Mouse (Mus musculus): ENCODE measurements at regions not wholly inside any gene's neighbourhood (a gene's known extent, or its start where the extent isn't known, plus 50 kb on each side); places are given as distances from the start of the nearest gene placed in this dataset.

GRCm38 (mm10) chr8:10721146-10721862 lies 287.0 kb downstream of the Irs2 start:
- TF ChIP-seq CTCF (IDR thresholded peaks at IDR 0.05; ENCODE audit: low read depth, low read length) (no peak), EP300 (IDR thresholded peaks at IDR 0.05; ENCODE audit: insufficient read depth, low read depth, low read length) (no peak), POLR2A (IDR thresholded peaks at IDR 0.05; ENCODE audit: insufficient read depth, low read length) (no peak)
